Mouse (Mus musculus) left cerebral cortex, postnatal 25 days (tissue): ENCODE data around the gene Esrrg. TPM values are rescaled to one million over a fixed set of nuclear protein-coding genes. Genes with fewer than 3 reads are reported as not detected.

Source experiments
- DNase-seq, 2 experiments: peaks; one replicate each; pipeline ENCODE4 v3.0.0; 2022; ENCODE audit warnings: low spot score in 2 of 2, mixed read lengths in 1 of 2
- intact Hi-C: fragments of 180-260 bp; cut with DNase I; formaldehyde crosslinking; loops from one replicate; pipeline ENCODE4 v1.15.1; 2025
- total RNA-seq, 2 experiments: library from RNA; stranded (reverse); gene quantifications; 2 replicates each; pipeline ENCODE4 v1.2.3; 2021

Esrrg gene
- total RNA-seq, 2 experiments from 2014 or later = 24.8 to 27.3 TPM

GRCm38 (mm10) chr1:188261903-188262682, 653.5 kb downstream of the Esrrg start, which contains the start of gene Ush2a:
TSS of gene Ush2a (plus strand) at chr1:188262023.
- DNase-seq = no peak
- intact Hi-C loops = no loop called here
